Mouse (Mus musculus) midbrain, embryonic 14.5 days (tissue): ENCODE measurements around the gene Cd53. TPM values are rescaled to one million over a fixed set of nuclear protein-coding genes. Genes with fewer than 3 reads are reported as not detected.

ENCODE experiments used
- ATAC-seq: fragments of 200-750 bp; cut with Nextera tagmentation; 2 replicates; pipeline ENCODE4 v1.8.0; 2017; ENCODE audit warnings: moderate number of reproducible peaks, moderate library complexity; ENCODE audit not compliant: low FRiP score, low TSS enrichment
- DNase-seq: peaks from one replicate; pipeline ENCODE4 v3.0.0-alpha.2; 2015
- H3K27ac ChIP-seq: fragments of 300-500 bp; sonication (generic); replicated peaks from 2 replicates; pipeline ENCODE4 v1.5.1; 2014; ENCODE audit warnings: mild to moderate bottlenecking, low read depth, low read length, moderate library complexity
- H3K27me3 ChIP-seq: fragments of 300-500 bp; sonication (generic); 2 replicates; pipeline ENCODE4 v1.6.1; 2014; ENCODE audit warnings: low read length, control low read depth, mixed read lengths; ENCODE audit not compliant: control insufficient read depth, insufficient read depth
- H3K36me3 ChIP-seq: fragments of 300-500 bp; sonication (generic); 2 replicates; pipeline ENCODE4 v1.6.1; 2014; ENCODE audit warnings: low read length, control low read depth; ENCODE audit not compliant: control insufficient read depth, insufficient read depth
- H3K4me1 ChIP-seq: fragments of 300-500 bp; sonication (generic); 2 replicates; pipeline ENCODE4 v1.6.1; 2014; ENCODE audit warnings: mild to moderate bottlenecking, antibody characterized with exemption, low read length, control low read depth; ENCODE audit not compliant: control insufficient read depth, insufficient read depth
- H3K4me2 ChIP-seq: fragments of 300-500 bp; sonication (generic); 2 replicates; pipeline ENCODE4 v1.6.1; 2014; ENCODE audit warnings: mild to moderate bottlenecking, low read length, moderate library complexity
- H3K4me3 ChIP-seq: fragments of 300-500 bp; sonication (generic); replicated peaks from 2 replicates; pipeline ENCODE4 v1.5.1; 2014; ENCODE audit warnings: low read depth, low read length
- H3K9ac ChIP-seq: fragments of 300-500 bp; sonication (generic); replicated peaks from 2 replicates; pipeline ENCODE4 v1.6.1; 2014; ENCODE audit warnings: mild to moderate bottlenecking, low read length, moderate library complexity
- H3K9me3 ChIP-seq: fragments of 300-500 bp; sonication (generic); 2 replicates; pipeline ENCODE4 v1.6.1; 2016; ENCODE audit warnings: low read length, control low read depth, mixed read lengths; ENCODE audit not compliant: control insufficient read depth
- WGBS: fragments of 180-500 bp; shearing (Covaris S2); extraction: QIAGEN DNeasy Blood & Tissue Kit; methylation state at CpG from one replicate; pipeline ENCODE4 v1.1.7; 2014; 5-methylcytosine and 5-hydroxymethylcytosine counted together
- polyA plus RNA-seq: library from polyadenylated mRNA; unstranded; fragments of >200 nt; fragmentation: Nextera tagmentation; extraction: Ambion mirVana; gene quantifications from 2 replicates; pipeline ENCODE4 v1.2.1, GENCODE M21; 2014

The Cd53 gene
- 2.6 and 6.4 TPM in 2 replicates for polyA plus RNA-seq

GRCm38 (mm10) chr3:106789930-106790329 lies at the start of gene Cd53:
Cd53 (minus strand) TSS chr3:106790149.
- H3K4me1 ChIP-seq = no peaks in the 10 kb centered on the region
- H3K4me2 ChIP-seq = no peak within 1 kb of the TSS
- DNase-seq (no peak), ATAC-seq (no peak)
- 81% methylated on average over 2 of the region's 2 CpGs for WGBS
- H3K9me3 ChIP-seq = no peaks in the 10 kb centered on the region
- no peak within 1 kb of the TSS for H3K4me3 ChIP-seq
- H3K9ac ChIP-seq = no peak within 1 kb of the TSS
- H3K27ac ChIP-seq = no peak within 1 kb of the TSS
- no peaks in the 10 kb centered on the region for H3K36me3 ChIP-seq
- no peaks in the 10 kb centered on the region for H3K27me3 ChIP-seq

- ATAC-seq (no peak), DNase-seq (no peak)
- Histone ChIP-seq H3K4me2 (no peak overlapping the region), H3K4me1 (no peaks in the 10 kb centered on the region), H3K36me3 (no peaks in the 10 kb centered on the region), H3K4me3 (no peak overlapping the region), H3K9me3 (0 out of 2 replicates have a peak, but pooled peaks cover 2% of the 10 kb centered on the region), H3K27me3 (no peaks in the 10 kb centered on the region), H3K9ac (no peak overlapping the region), H3K27ac (no peak overlapping the region)
- WGBS = 81% methylated on average over 1 of the region's 1 CpGs
Observed at GRCm38 (mm10) chr3:106832107-106832506, 42.2 kb upstream of the Cd53 start.

- 91% methylated on average over 1 of the region's 1 CpGs for WGBS
- no peaks in the 10 kb centered on the region for H3K27me3 ChIP-seq
- H3K9me3 ChIP-seq = no peaks in the 10 kb centered on the region
- H3K4me3 ChIP-seq = no peak within 1 kb of the TSS
- no peak within 1 kb of the TSS for H3K27ac ChIP-seq
- DNase-seq (no peak), ATAC-seq (no peak)
- no peaks in the 10 kb centered on the region for H3K4me1 ChIP-seq
- H3K9ac ChIP-seq = no peak within 1 kb of the TSS
- no peak within 1 kb of the TSS for H3K4me2 ChIP-seq
- H3K36me3 ChIP-seq = no peaks in the 10 kb centered on the region
Observed at GRCm38 (mm10) chr3:106826187-106826586, 36.2 kb upstream of the Cd53 start, which contains the start of gene Olfr266. Olfr266 (minus strand) TSS chr3:106826287.

- Histone ChIP-seq H3K4me1 (no peaks in the 10 kb centered on the region), H3K4me2 (no peak overlapping the region), H3K9me3 (no peaks in the 10 kb centered on the region), H3K27ac (no peak overlapping the region), H3K27me3 (no peaks in the 10 kb centered on the region), H3K36me3 (no peaks in the 10 kb centered on the region), H3K9ac (no peak overlapping the region), H3K4me3 (no peak overlapping the region)
- 77% methylated on average over 2 of the region's 2 CpGs for WGBS
- ATAC-seq (no peak), DNase-seq (no peak)
Observed at GRCm38 (mm10) chr3:106817676-106818075, 27.7 kb upstream of the Cd53 start.

GRCm38 (mm10) chr3:106808972-106809695 lies 19.2 kb upstream of the Cd53 start:
- Histone ChIP-seq H3K4me1 (no peaks in the 10 kb centered on the region), H3K9ac (no peak overlapping the region), H3K4me2 (no peak overlapping the region), H3K27me3 (no peaks in the 10 kb centered on the region), H3K9me3 (no peaks in the 10 kb centered on the region), H3K27ac (no peak overlapping the region), H3K4me3 (no peak overlapping the region), H3K36me3 (no peaks in the 10 kb centered on the region)
- DNase-seq (no peak), ATAC-seq (no peak)
- WGBS = 63% methylated on average over 2 of the region's 2 CpGs

GRCm38 (mm10) chr3:106798079-106798478 lies 8.1 kb upstream of the Cd53 start:
- Histone ChIP-seq H3K27ac (no peak overlapping the region), H3K9me3 (no peaks in the 10 kb centered on the region), H3K4me2 (no peak overlapping the region), H3K9ac (no peak overlapping the region), H3K4me3 (no peak overlapping the region), H3K36me3 (no peaks in the 10 kb centered on the region), H3K27me3 (no peaks in the 10 kb centered on the region), H3K4me1 (no peaks in the 10 kb centered on the region)
- no peak for DNase-seq
- no peak for ATAC-seq

GRCm38 (mm10) chr3:106788440-106788887 lies 1.5 kb downstream of the Cd53 start:
- 77% methylated on average over 2 of the region's 2 CpGs for WGBS
- DNase-seq (no peak), ATAC-seq (no peak)

GRCm38 (mm10) chr3:106787972-106788371 lies 2.0 kb downstream of the Cd53 start:
- H3K27ac ChIP-seq = no peak overlapping the region
- no peaks in the 10 kb centered on the region for H3K4me1 ChIP-seq
- H3K4me3 ChIP-seq = no peak overlapping the region
- H3K9ac ChIP-seq = no peak overlapping the region
- no peak overlapping the region for H3K4me2 ChIP-seq
- H3K9me3 ChIP-seq = no peaks in the 10 kb centered on the region
- DNase-seq (no peak), ATAC-seq (no peak)
- H3K36me3 ChIP-seq = no peaks in the 10 kb centered on the region
- H3K27me3 ChIP-seq = no peaks in the 10 kb centered on the region

More at GRCm38 (mm10) chr3:106788440-106788887, 1.5 kb downstream of the Cd53 start:
- Histone ChIP-seq H3K9ac (no peak overlapping the region), H3K27ac (no peak overlapping the region), H3K36me3 (no peaks in the 10 kb centered on the region), H3K4me2 (no peak overlapping the region), H3K4me1 (no peaks in the 10 kb centered on the region), H3K4me3 (no peak overlapping the region), H3K27me3 (no peaks in the 10 kb centered on the region), H3K9me3 (no peaks in the 10 kb centered on the region)

GRCm38 (mm10) chr3:106785130-106785529 lies 4.8 kb downstream of the Cd53 start:
- Histone ChIP-seq H3K9me3 (no peaks in the 10 kb centered on the region), H3K4me1 (no peaks in the 10 kb centered on the region), H3K4me2 (no peak overlapping the region), H3K4me3 (no peak overlapping the region), H3K27ac (no peak overlapping the region), H3K27me3 (no peaks in the 10 kb centered on the region), H3K36me3 (no peaks in the 10 kb centered on the region), H3K9ac (no peak overlapping the region)
- 79% methylated on average over 3 of the region's 3 CpGs for WGBS
- ATAC-seq (no peak), DNase-seq (no peak)
